Mouse (Mus musculus) heart, postnatal 10 days (tissue): Measurements from ENCODE around the gene Plaur. TPM values are rescaled to one million over a fixed set of nuclear protein-coding genes. Genes with fewer than 3 reads are reported as not detected.
"Not testable (repeated sequence)": the region's sequence is repeated elsewhere in the genome, so short reads cannot be mapped to it uniquely, and the experiment has no call there.

Experiments
- DNase-seq, 2 experiments: peaks; one replicate each; pipeline ENCODE4 v3.0.0; 2021
- intact Hi-C: fragments of 180-260 bp; cut with DNase I; formaldehyde crosslinking; loops from one replicate; pipeline ENCODE4 v1.15.1; 2025
- total RNA-seq, 2 experiments: library from RNA; stranded (reverse); gene quantifications; 2 replicates each; pipeline ENCODE4 v1.2.3; 2021

Gene Plaur
- total RNA-seq, 2 experiments from 2014 or later: 4.2 to 6.1 TPM

GRCm38 (mm10) chr7:24506065-24506459, 43.8 kb downstream of the Plaur start:
- peak; percentile 52 to 63 for DNase-seq
- intact Hi-C loops: loop anchor here (2.0 kb wide), 2 partner anchors 19 to 25 kb away; partner anchors contain the start of gene Irgq

GRCm38 (mm10) chr7:24506476-24506837, 44.2 kb downstream of the Plaur start:
- intact Hi-C loops: loop anchor here (2.0 kb wide), 2 partner anchors 20 to 24 kb away; partner anchors contain the start of gene Irgq
- peak; percentile 77 to 84 for DNase-seq

- peak; percentile 90 to 92 for DNase-seq
- intact Hi-C loops: loop anchor here (2.0 kb wide), 2 partner anchors 20 to 24 kb away; partner anchors contain the start of gene Irgq
Measured at GRCm38 (mm10) chr7:24506838-24507725, 44.8 kb downstream of the Plaur start, which contains the start of gene Zfp428. Zfp428 (plus strand) TSS chr7:24507006.

GRCm38 (mm10) chr7:24507726-24508114, 45.4 kb downstream of the Plaur start:
- intact Hi-C loops: loop anchor here (2.0 kb wide), 2 partner anchors 21 to 23 kb away; partner anchors contain the start of gene Irgq
- DNase-seq: no peak

GRCm38 (mm10) chr7:24512355-24512754, 50.1 kb downstream of the Plaur start, which contains the start of gene AC161166.1:
AC161166.1 (minus strand) TSS chr7:24512455.
- intact Hi-C loops: no loop called here

GRCm38 (mm10) chr7:24516319-24516718, 54.0 kb downstream of the Plaur start:
- intact Hi-C loops, DNase-seq: not testable (repeated sequence)

More at GRCm38 (mm10) chr7:24512355-24512754, 50.1 kb downstream of the Plaur start, which contains the start of gene AC161166.1:
- no peak for DNase-seq

GRCm38 (mm10) chr7:24517077-24517476, 54.8 kb downstream of the Plaur start:
- no peak for DNase-seq
- intact Hi-C loops: no loop called here

- intact Hi-C loops: no loop called here
- peak in 1 of 2 experiments; percentile 47 for DNase-seq
Measured at GRCm38 (mm10) chr7:24517654-24518053, 55.4 kb downstream of the Plaur start.

- no peak for DNase-seq
- intact Hi-C loops: no loop called here
Measured at GRCm38 (mm10) chr7:24519130-24519529, 56.8 kb downstream of the Plaur start.

GRCm38 (mm10) chr7:24520054-24520453, 57.8 kb downstream of the Plaur start:
- DNase-seq, intact Hi-C loops: not testable (repeated sequence)

- intact Hi-C loops: no loop called here
Measured at GRCm38 (mm10) chr7:24522805-24523204, 60.5 kb downstream of the Plaur start.

GRCm38 (mm10) chr7:24523723-24524122, 61.4 kb downstream of the Plaur start:
- intact Hi-C loops: no loop called here

More at GRCm38 (mm10) chr7:24522805-24523204, 60.5 kb downstream of the Plaur start:
- DNase-seq: no peak

GRCm38 (mm10) chr7:24524978-24525377, 62.7 kb downstream of the Plaur start:
- intact Hi-C loops: no loop called here
- no peak for DNase-seq

More at GRCm38 (mm10) chr7:24523723-24524122, 61.4 kb downstream of the Plaur start:
- DNase-seq: no peak

Other genes starting within 250 kb of the Plaur start
- gene Zfp109, start 224.9 kb upstream of the Plaur start, total RNA-seq: 1 to 10 TPM; 1.3 to 2.1 TPM
- 1 to 10 TPM; 1.4 to 1.7 TPM for gene Zfp108, start 207.7 kb upstream of the Plaur start, total RNA-seq
- 1 to 10 TPM; 3.5 to 5.0 TPM for gene Zfp93, start 192.1 kb upstream of the Plaur start, total RNA-seq
- gene Zfp61, start 161.3 kb upstream of the Plaur start, total RNA-seq: 1 to 10 TPM; 4.0 to 5.5 TPM
- 1 to 10 TPM; 2.2 to 2.5 TPM for gene Zfp94, start 145.8 kb upstream of the Plaur start, total RNA-seq
- under 1 TPM in 1 of 2 experiments, not detected in 1; 0.31 TPM for gene Tescl, start 128.5 kb upstream of the Plaur start, total RNA-seq
- gene Lypd5, start 113.3 kb upstream of the Plaur start, total RNA-seq: not detected
- gene Kcnn4, start 92.2 kb upstream of the Plaur start, total RNA-seq: 1 to 10 TPM; 1.2 to 2.2 TPM
- 10 to 100 TPM; 12.8 to 14.9 TPM for gene Smg9, start 62.9 kb upstream of the Plaur start, total RNA-seq
- gene Irgc1, start 10.2 kb upstream of the Plaur start, total RNA-seq: not detected
- 10 to 100 TPM; 18.6 to 22.7 TPM for gene Cadm4, start 19.5 kb downstream of the Plaur start, total RNA-seq
- gene Zfp428, start 44.5 kb downstream of the Plaur start, total RNA-seq: 10 to 100 TPM; 15.3 to 18.8 TPM
- gene AC161166.1, start 50.0 kb downstream of the Plaur start, total RNA-seq: not detected
- gene Irgq, start 68.2 kb downstream of the Plaur start, total RNA-seq: 10 to 100 TPM; 18.3 to 20.1 TPM
- gene Pinlyp, start 83.6 kb downstream of the Plaur start, total RNA-seq: not detected
- gene Xrcc1, start 83.8 kb downstream of the Plaur start, total RNA-seq: 10 to 100 TPM; 28.8 to 33.2 TPM
- gene Ethe1, start 125.1 kb downstream of the Plaur start, total RNA-seq: 10 to 100 TPM; 20.5 to 25.0 TPM
- gene Zfp575, start 125.2 kb downstream of the Plaur start, total RNA-seq: under 1 TPM; 0.32 to 0.45 TPM
- gene Phldb3, start 148.3 kb downstream of the Plaur start, total RNA-seq: under 1 TPM; 0.22 to 0.48 TPM
- not detected for gene Lypd3, start 174.1 kb downstream of the Plaur start, total RNA-seq
- gene Tex101, start 214.2 kb downstream of the Plaur start, total RNA-seq: not detected
- gene BC049730, start 246.8 kb downstream of the Plaur start, total RNA-seq: not detected